Mouse (Mus musculus) spleen, adult 12 weeks (tissue): ENCODE data around the gene Dffa.
"Not testable (repeated sequence)": the region's sequence is repeated elsewhere in the genome, so short reads cannot be mapped to it uniquely, and the experiment has no call there.

Experiments
- DNase-seq: peaks from one replicate; pipeline ENCODE4 v3.0.0; 2022; ENCODE audit warnings: low spot score

Gene Dffa

GRCm38 (mm10) chr4:149148084-149148483 is 44.1 kb downstream of the Dffa start:
- no peak for DNase-seq

GRCm38 (mm10) chr4:149149196-149149595 is 45.2 kb downstream of the Dffa start:
- no peak for DNase-seq

- DNase-seq, result no peak
Measured at GRCm38 (mm10) chr4:149149611-149150010, 45.7 kb downstream of the Dffa start.

GRCm38 (mm10) chr4:149150256-149150655 is 46.3 kb downstream of the Dffa start:
- no peak for DNase-seq

- no peak for DNase-seq
Measured at GRCm38 (mm10) chr4:149150721-149151120, 46.8 kb downstream of the Dffa start.

- no peak for DNase-seq
Measured at GRCm38 (mm10) chr4:149154859-149155258, 50.9 kb downstream of the Dffa start.

GRCm38 (mm10) chr4:149155711-149156110 is 51.8 kb downstream of the Dffa start:
- DNase-seq, result no peak

- DNase-seq, result no peak
Measured at GRCm38 (mm10) chr4:149157415-149157973, 53.5 kb downstream of the Dffa start.

GRCm38 (mm10) chr4:149159203-149159602 is 55.3 kb downstream of the Dffa start:
- DNase-seq, result no peak

- DNase-seq, result no peak
Measured at GRCm38 (mm10) chr4:149159891-149160290, 55.9 kb downstream of the Dffa start.

GRCm38 (mm10) chr4:149161166-149161565 is 57.2 kb downstream of the Dffa start:
- DNase-seq, result no peak

GRCm38 (mm10) chr4:149163196-149163595 is 59.2 kb downstream of the Dffa start:
- DNase-seq, result no peak

- DNase-seq, result no peak
Measured at GRCm38 (mm10) chr4:149164150-149164549, 60.2 kb downstream of the Dffa start.

- peak; percentile 88 for DNase-seq
Measured at GRCm38 (mm10) chr4:149166215-149166946, 62.4 kb downstream of the Dffa start, which contains the start of gene Pgd. TSS of gene Pgd (minus strand) at chr4:149166771.

- peak; percentile 47 for DNase-seq
Measured at GRCm38 (mm10) chr4:149166957-149167611, 63.1 kb downstream of the Dffa start.

GRCm38 (mm10) chr4:149168016-149168415 is 64.1 kb downstream of the Dffa start:
- no peak for DNase-seq

- not testable (repeated sequence) for DNase-seq
Measured at GRCm38 (mm10) chr4:149169926-149170325, 66.0 kb downstream of the Dffa start.
